Mouse (Mus musculus) right cerebral cortex, postnatal 4 days (tissue): ENCODE results near the gene Ank3.
A peak's percentile ranks its signal among the peaks of the same experiment; 100 is the strongest.

ENCODE experiments used
- DNase-seq: peaks from one replicate; pipeline ENCODE4 v3.0.0-alpha.2; 2022

Ank3 gene

GRCm38 (mm10) chr10:69478831-69479230 lies 80.3 kb downstream of the Ank3 start:
- DNase-seq, result no peak

DNA sequence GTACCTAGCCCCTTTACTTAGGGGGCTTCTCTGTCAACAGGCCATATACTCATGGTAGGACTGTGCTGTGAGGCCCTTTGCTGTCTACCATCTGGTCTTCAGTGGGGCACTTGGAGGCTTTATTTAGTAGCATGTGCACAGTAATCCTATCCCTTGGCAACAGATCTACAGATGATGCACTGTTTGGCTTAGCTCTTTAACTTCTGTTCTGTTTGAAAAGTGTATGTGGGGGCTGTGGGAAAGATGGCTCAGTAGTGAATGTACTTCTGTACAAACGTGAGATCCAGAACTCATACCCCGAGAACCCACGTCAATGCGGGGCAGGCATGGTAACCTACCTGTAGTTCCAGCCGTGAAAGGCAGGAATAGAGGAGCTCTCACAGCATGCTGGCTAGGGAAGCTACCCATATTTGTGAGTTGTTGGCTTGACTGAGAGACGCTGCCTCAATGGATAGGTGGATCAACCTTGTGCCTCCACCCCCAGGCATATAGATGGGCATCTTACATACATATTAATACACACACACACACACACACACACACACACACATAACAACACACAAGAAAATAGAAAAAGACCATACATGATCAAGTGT lies 86.7 kb downstream of the Ank3 start:
- DNase-seq, result no peak

DNA sequence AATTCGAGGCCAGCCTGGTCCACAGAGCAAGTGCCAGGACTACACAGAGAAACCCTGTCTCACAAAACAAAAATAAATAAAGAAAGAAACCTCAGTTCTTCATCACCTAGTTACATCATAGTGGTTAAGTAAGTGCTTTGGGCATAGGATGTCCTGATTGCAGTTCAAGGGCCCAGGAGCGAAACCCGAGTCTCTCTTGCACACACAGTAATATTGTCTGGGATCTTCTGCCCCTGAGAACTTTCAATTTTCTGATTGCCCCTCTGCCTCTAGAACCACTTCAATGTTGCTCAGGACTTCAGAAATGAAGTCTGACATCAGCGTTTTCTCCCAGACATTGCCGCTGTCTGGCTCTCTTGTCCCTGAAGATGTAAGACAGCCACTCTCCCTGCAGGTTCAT lies 91.6 kb downstream of the Ank3 start:
- DNase-seq, result no peak

GRCm38 (mm10) chr10:69491975-69492374 lies 93.4 kb downstream of the Ank3 start:
- no peak for DNase-seq

- DNase-seq, result no peak
These were observed 98.8 kb downstream of the Ank3 start for GRCm38 (mm10) chr10:69497382-69497781.

DNA sequence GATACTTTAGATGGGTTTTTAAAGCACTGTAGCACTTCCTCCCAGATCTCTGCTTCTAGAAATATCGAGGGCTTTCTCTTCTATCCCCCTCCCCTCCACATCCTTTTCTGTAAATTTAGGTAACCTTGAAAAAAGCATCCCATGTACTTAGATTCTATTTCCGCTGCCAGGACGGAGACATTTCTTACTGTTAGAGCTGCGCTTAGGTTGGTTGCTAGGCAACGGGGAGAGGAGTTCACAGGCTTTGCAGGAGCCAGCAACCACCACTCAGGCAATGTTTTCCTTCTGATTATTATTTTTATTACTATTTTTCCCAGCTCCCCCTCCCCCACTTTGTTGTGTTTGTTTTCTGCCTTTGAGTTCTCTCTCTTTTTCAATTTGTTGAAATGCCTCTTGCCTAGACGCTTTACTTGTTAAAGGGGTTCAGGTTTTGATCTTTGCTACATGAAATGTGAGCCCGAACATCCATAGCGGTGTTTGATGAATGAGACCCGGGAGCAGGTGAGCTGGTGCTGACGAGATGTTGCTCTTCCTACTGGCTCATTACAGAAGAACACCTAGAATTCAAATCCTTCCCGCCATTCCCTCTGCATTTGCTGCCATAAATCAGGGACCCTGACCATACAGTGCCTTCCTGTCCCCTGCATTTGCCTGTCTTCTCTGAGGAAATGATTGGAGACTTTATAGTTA lies 101.7 kb downstream of the Ank3 start:
- DNase-seq, result no peak

- no peak for DNase-seq
These were observed 105.2 kb downstream of the Ank3 start for GRCm38 (mm10) chr10:69503791-69504190.

DNA sequence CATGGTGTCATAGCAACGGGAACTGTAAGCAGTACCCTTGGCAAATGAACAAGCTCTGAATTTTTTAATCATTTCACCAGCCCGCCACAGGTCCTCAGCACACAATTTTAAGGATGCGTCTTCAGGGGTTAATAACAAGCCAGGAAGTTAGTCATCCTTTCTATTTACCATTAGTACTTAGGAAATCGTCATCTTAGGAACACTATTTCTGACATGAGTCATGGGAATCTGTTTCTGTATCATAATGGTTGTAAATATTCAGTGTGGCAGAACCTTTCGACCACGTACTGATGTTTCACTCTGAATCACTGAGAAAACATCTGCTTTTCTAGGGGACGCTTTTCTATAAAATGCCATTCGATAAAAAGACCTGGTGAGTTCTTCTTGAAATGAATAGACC lies 109.1 kb downstream of the Ank3 start:
- no peak for DNase-seq

DNA sequence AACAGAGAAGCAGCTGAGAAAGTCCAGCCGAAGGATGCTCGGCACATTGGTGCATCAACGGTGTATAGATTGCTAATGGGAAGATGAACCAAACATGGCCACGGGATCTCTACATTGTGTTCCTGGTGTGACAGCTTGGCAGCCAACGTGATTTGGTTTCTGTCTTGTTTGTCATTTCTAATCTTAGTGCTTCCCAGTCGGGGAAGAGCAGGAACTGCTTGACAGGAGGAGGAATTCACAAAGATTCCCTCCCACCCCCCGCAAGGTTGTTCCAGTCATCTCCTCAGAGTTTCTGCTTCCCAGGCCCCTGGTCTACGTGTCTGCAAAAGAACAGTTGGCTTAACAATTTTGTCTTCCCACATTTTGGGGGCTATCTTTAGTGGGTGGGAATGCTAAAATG lies 111.8 kb downstream of the Ank3 start:
- DNase-seq, result no peak

- DNase-seq, result no peak
These were observed 112.7 kb downstream of the Ank3 start for GRCm38 (mm10) chr10:69511234-69511633.

DNA sequence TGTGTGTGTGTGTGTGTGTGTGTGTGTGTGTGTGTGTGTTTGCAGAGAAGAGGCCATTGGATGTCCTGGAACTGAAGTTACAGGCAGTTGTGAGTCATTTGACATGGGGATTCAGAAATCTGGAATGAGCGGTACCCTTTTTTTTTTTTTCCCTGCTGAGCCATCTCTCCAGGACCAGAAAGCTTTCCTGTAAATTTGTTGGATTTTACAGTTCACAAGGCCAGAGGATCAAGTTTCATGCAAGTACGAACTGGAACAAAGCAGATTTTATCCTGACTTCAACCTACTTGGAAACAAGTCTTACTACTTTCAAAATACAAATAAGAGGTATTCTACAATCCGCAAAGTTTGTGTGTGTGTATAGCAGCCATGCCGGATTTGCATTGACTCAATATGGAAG lies 123.4 kb downstream of the Ank3 start:
- DNase-seq, result no peak

DNA sequence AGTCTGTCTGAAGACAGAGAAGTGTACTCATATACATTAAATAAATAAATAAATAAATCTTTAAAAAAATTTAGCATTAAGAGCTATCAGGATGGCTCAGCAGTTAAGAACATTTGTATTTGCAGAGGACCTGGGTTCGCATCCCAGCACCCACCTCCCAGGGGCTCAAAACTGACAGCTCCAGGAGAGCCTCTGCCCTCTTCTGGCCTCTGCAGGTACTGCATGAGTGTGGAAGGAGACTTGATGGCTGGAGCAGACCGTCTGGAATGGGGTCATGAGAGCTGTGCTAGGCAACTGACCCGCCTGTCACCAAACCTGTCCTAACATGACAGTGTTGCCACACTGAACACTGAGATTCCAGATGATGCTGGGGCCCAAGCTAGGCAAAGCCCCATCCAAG lies 124.6 kb downstream of the Ank3 start:
- DNase-seq, result no peak

GRCm38 (mm10) chr10:69527318-69527717 lies 128.7 kb downstream of the Ank3 start:
- no peak for DNase-seq

DNA sequence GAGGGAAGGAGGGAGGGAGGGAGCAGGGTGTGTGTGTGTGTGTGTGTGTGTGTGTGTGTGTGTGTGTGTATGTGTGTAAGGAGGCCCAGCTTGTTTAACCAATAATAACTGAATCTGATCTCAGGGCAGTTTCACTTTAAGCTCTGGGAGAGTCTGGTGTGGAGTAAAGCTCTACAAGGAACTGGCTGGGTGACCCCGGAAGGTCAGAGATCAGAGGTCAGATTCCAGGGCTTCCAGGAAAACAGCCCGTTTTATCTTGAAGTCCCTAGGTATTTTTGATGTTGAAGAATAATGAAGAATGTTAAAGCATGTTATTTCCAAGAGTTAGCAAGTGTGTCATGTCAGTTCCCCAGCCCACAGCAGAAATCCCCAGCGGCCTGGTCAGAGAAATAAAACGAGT lies 130.2 kb downstream of the Ank3 start:
- DNase-seq, result no peak

GRCm38 (mm10) chr10:69530326-69530725 lies 131.8 kb downstream of the Ank3 start:
- DNase-seq, result no peak

DNA sequence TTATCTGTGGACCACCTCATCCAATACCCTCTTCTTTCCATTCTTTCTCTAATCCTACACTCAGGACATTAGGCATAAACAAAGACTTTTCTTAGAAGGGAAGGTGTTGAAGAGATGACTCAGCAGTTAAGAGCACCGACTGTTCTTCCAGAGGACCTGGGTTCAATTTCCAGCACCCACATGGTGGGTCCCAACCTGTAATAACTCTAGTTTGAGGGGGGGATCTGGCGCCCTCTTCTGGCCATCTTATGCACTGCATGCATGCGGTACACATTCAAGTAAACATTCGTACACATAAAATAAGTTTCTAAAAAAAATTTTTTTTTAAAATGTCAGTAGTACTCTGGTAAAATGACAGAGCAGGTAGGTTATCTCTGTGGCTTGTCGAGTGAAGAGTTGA lies 133.0 kb downstream of the Ank3 start:
- no peak for DNase-seq

GRCm38 (mm10) chr10:69532169-69532730 lies 133.7 kb downstream of the Ank3 start:
- no peak for DNase-seq

DNA sequence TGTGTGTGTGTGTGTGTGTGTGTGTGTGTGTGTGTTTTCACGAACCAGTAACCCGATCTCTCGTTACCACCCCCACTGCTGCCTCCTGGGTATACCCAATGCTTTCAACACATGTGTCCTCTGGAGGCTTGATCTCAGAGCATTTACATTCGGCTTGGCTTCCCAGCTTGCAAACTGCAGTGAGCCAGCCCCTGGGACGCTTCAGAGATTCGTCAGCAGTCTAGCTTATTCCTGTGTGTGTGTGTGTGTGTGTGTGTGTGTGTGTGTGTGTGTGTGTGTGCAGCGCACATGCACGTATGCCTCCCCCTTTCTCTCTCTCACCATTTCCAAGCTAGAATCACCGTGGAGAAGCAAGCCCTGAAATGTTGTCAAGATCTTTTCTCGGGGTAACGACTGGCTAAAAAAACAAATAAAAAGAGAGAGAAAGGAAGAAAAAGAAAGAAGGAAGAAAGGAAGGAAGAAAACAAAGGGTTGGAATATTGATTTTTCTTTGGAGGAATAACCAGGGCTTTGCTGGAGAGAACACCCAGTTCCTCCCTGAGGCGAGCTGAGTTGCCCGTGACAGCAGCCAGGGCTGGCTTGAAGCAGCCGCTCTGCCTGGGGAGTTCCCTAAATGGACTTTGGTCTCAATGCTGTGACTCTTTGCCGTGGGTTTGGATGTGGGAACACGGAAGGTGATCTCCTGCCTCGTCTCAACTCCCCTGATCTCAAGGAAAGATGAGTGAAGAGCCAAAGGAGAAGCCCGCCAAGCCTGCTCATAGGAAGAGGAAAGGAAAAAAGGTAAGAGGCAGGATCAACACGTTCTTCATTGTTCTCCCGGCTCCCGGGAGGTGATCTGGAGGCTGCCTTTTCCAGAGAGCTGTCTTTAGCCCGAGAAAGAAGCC lies 135.2 kb downstream of the Ank3 start:
- DNase-seq, result peak; percentile 60

- no peak for DNase-seq
These were observed 136.1 kb downstream of the Ank3 start for GRCm38 (mm10) chr10:69534716-69535115.

- DNase-seq, result peak; percentile 57
These were observed 136.8 kb downstream of the Ank3 start for GRCm38 (mm10) chr10:69535123-69535930.

DNA sequence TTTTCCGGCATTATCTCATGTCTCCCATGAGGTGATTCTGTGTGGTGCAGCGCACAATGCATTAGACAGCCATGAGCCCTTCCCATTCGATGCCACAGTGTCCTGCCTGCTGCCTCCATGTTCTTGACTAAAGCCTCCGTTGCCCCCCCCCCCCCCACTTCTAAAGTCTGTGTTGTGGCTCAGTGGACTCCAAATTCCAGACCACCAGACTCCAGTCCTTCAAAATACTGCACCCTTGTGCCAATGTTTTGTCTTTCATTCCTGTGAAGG lies 137.3 kb downstream of the Ank3 start:
- no peak for DNase-seq

DNA sequence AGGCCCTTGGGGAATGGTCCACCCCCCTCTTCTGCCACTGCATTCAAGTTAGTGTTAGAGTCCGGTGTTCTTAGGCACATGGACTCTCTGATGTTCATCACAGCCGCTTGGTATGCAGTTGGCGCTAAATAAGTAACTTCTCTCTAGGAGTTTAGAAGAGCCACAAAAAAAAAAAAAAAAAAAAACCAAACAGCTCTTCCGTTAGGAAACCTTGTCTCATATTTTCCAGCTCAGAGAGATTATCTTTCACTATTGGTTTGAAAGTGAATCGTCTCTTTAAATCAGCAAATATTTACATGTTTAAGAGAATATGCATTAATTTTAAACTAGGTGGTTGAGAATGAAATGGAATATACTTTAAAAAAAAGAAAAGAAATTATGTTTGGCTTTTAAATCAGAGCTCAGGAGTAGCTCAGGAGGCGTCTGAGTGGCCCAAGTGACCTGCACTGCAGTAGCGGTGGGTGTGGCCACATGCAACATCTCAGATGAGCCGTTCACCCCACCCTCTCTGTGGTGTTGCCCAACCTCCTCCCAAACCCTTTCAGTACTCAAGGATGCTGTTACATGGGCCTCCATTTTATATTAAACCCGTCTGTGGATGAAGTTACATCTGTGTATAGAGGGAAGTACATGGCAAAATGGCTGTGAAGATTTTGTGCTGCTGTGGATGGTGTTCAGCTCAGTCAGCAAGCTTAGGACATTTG lies 138.0 kb downstream of the Ank3 start:
- no peak for DNase-seq
